Mouse (Mus musculus): ENCODE results near the gene Gm10197.

- TF ChIP-seq CTCF (IDR thresholded peaks at IDR 0.05; ENCODE audit: control insufficient read depth, insufficient read depth, insufficient read length) (no peak), MAX (IDR thresholded peaks at IDR 0.05) (no peak), USF1 (IDR thresholded peaks at IDR 0.05; ENCODE audit: low read depth) (no peak), CEBPB (IDR thresholded peaks at IDR 0.05; ENCODE audit: low read depth) (no peak)
These were observed 11.2 kb downstream of the Gm10197 start for GRCm38 (mm10) chr19:53360265-53360958.

All from C2C12 (cell line).